Mouse (Mus musculus) forebrain, postnatal 0 days (tissue): ENCODE measurements around the gene Idh2. TPM values are rescaled to one million over a fixed set of nuclear protein-coding genes. Genes with fewer than 3 reads are reported as not detected.

Experiments
- ATAC-seq: fragments of 200-750 bp; cut with Nextera tagmentation; 2 replicates; pipeline ENCODE4 v1.8.0; 2017; ENCODE audit warnings: mild to moderate bottlenecking, moderate library complexity
- DNase-seq: peaks from one replicate; pipeline ENCODE4 v3.0.0-alpha.2; 2015
- H3K27ac ChIP-seq: fragments of 300-500 bp; sonication (generic); 2 replicates; pipeline ENCODE4 v1.5.1; 2014; ENCODE audit warnings: low read depth, mild to moderate bottlenecking, antibody characterized with exemption, low read length, moderate library complexity, mixed read lengths
- H3K27me3 ChIP-seq: fragments of 300-500 bp; sonication (generic); 2 replicates; pipeline ENCODE4 v1.6.1; 2014; ENCODE audit warnings: mild to moderate bottlenecking, low read length, mixed read lengths; ENCODE audit not compliant: insufficient read depth
- H3K36me3 ChIP-seq: fragments of 300-500 bp; sonication (generic); 2 replicates; pipeline ENCODE4 v1.6.1; 2014; ENCODE audit warnings: mild to moderate bottlenecking, moderate library complexity; ENCODE audit not compliant: insufficient read depth
- H3K4me1 ChIP-seq: fragments of 300-500 bp; sonication (generic); 2 replicates; pipeline ENCODE4 v1.6.1; 2014; ENCODE audit warnings: antibody characterized with exemption; ENCODE audit not compliant: insufficient read depth
- H3K4me2 ChIP-seq: fragments of 300-500 bp; sonication (generic); 2 replicates; pipeline ENCODE4 v1.6.1; 2014; ENCODE audit warnings: low read depth, mild to moderate bottlenecking, moderate library complexity
- H3K4me3 ChIP-seq: fragments of 300-500 bp; sonication (generic); 2 replicates; pipeline ENCODE4 v1.5.1; 2014; ENCODE audit warnings: low read depth, low read length, mixed read lengths
- H3K9ac ChIP-seq: fragments of 300-500 bp; sonication (generic); 2 replicates; pipeline ENCODE4 v1.6.1; 2014; ENCODE audit warnings: mild to moderate bottlenecking
- H3K9me3 ChIP-seq: fragments of 300-500 bp; sonication (generic); 2 replicates; pipeline ENCODE4 v1.6.1; 2016; ENCODE audit warnings: low read length
- CTCF ChIP-seq: sonication (generic); IDR thresholded peaks from 2 replicates; pipeline ENCODE4 v1.5.1; 2016; ENCODE audit warnings: antibody characterized with exemption, control low read depth, low read depth
- WGBS: fragments of 180-500 bp; shearing (Covaris S2); extraction: QIAGEN DNeasy Blood & Tissue Kit; methylation state at CpG from one replicate; pipeline ENCODE4 v1.1.7; 2014; 5-methylcytosine and 5-hydroxymethylcytosine counted together
- polyA plus RNA-seq: library from polyadenylated mRNA; unstranded; fragments of >200 nt; fragmentation: Nextera tagmentation; extraction: Ambion mirVana; gene quantifications from 2 replicates; pipeline ENCODE4 v1.2.1, GENCODE M21; 2015
- total RNA-seq: library from RNA; depleted of rRNA; stranded (reverse); fragments of >200 nt; gene quantifications from 2 replicates; pipeline ENCODE4 v1.2.3, GENCODE M21; 2014

The Idh2 gene
- total and polyA plus RNA-seq, 2 experiments from 2014 or later: 128 to 145 TPM

GRCm38 (mm10) chr7:80111066-80112045 is 3.8 kb downstream of the Idh2 start:
- no peak overlapping the region for H3K27ac ChIP-seq
- 50% methylated on average over 9 of the region's 9 CpGs for WGBS
- DNase-seq: peak; percentile 32

DNA sequence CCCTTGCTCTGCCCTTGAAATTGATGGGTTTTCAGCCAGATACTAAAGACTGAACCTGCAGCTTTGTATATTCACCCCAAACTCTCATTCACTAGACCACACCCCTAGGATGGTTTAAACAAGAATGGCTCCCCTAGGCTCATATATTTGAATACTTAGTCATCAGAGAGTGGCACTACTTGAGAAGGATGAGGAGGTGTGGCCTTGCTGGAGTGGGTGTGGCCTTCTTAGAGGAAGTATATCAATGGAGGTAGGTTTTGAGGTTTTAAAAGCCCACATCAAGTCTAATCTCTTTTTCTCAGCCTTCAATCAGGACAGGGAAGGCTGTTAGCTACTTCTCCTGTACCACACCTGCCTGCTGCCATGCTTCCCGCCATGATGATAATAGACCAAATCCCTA is 8.8 kb downstream of the Idh2 start:
- peaks cover 4% of the 10 kb centered on the region; the same call in 1 of the 2 replicates for H3K36me3 ChIP-seq
- no peak overlapping the region for H3K4me3 ChIP-seq
- H3K9ac ChIP-seq: no peak overlapping the region
- WGBS: 100% methylated on average over 1 of the region's 1 CpGs
- no peak for DNase-seq
- no peak overlapping the region for H3K4me2 ChIP-seq
- TF ChIP-seq CTCF: no peak
- H3K27me3 ChIP-seq: no peaks in the 10 kb centered on the region
- H3K9me3 ChIP-seq: no peaks in the 10 kb centered on the region
- no peak overlapping the region for H3K27ac ChIP-seq
- H3K4me1 ChIP-seq: no peaks in the 10 kb centered on the region
- no peak for ATAC-seq

More at GRCm38 (mm10) chr7:80111066-80112045, 3.8 kb downstream of the Idh2 start:
- ATAC-seq: no peak
- Histone ChIP-seq H3K4me1 (peaks cover 3% of the 10 kb centered on the region; the same call in 1 of the 2 replicates), H3K9ac (no peak overlapping the region), H3K36me3 (no peaks in the 10 kb centered on the region), H3K27me3 (no peaks in the 10 kb centered on the region), H3K4me3 (no peak overlapping the region), H3K4me2 (no peak overlapping the region), H3K9me3 (no peaks in the 10 kb centered on the region)
- TF ChIP-seq CTCF: no peak

GRCm38 (mm10) chr7:80105637-80106390 is 9.4 kb downstream of the Idh2 start:
- Histone ChIP-seq H3K27ac (no peak overlapping the region), H3K4me1 (no peaks in the 10 kb centered on the region), H3K27me3 (no peaks in the 10 kb centered on the region), H3K4me2 (no peak overlapping the region), H3K9ac (no peak overlapping the region), H3K36me3 (peaks cover 10% of the 10 kb centered on the region), H3K9me3 (no peaks in the 10 kb centered on the region), H3K4me3 (no peak overlapping the region)
- WGBS: 93% methylated on average over 4 of the region's 4 CpGs
- ATAC-seq (no peak), DNase-seq (no peak)
- TF ChIP-seq CTCF: no peak

- no peak for TF ChIP-seq CTCF
- peak; percentile 68 for ATAC-seq
- DNase-seq: peak; percentile 24
- Histone ChIP-seq H3K9ac (no peak overlapping the region), H3K36me3 (peaks cover 35% of the 10 kb centered on the region), H3K9me3 (no peaks in the 10 kb centered on the region), H3K4me3 (no peak overlapping the region), H3K4me1 (no peaks in the 10 kb centered on the region), H3K4me2 (no peak overlapping the region), H3K27ac (no peak overlapping the region), H3K27me3 (no peaks in the 10 kb centered on the region)
- WGBS: 48% methylated on average over 3 of the region's 3 CpGs
These were observed 11.9 kb downstream of the Idh2 start for GRCm38 (mm10) chr7:80103335-80103734.

GRCm38 (mm10) chr7:80098389-80098976 is 16.7 kb downstream of the Idh2 start:
- WGBS: 94% methylated on average over 13 of the region's 13 CpGs

DNA sequence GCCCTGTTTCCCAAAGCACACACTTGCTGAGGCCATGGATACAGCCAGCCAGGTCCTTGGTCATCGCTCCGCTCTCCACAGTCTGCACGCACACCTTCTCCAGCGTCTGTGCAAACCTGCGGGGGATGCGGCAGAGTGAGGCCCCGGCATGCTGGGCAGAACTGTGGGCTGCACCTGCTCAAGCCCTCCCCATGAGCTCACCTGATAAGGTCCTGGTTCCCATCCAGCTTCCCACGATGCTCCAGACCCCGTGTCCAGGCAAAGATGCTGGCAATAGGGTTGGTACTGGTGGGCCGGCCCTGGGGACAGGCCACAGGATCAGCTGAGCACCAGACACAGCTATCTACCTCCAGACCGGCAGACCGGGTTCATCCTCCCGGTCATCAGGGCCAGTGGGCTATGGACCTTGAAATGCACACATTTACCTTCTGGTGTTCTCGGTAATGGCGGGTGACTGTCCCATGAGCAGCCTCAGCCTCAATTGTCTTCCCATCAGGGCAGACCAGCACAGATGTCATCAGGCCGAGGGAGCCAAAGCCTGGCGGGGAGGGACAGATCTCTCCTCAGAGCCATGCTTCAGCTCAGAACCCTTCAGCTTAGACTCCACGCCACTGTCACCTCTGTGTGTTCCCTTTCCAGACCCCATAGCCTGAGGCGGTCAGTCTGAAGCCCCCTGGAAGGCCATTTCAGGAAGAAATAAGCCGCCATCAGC is 19.4 kb downstream of the Idh2 start:
- Histone ChIP-seq H3K9me3 (no peaks in the 10 kb centered on the region), H3K4me2 (no peak overlapping the region), H3K36me3 (peaks cover 87% of the 10 kb centered on the region), H3K4me1 (no peaks in the 10 kb centered on the region), H3K27ac (no peak overlapping the region), H3K9ac (no peak overlapping the region), H3K27me3 (no peaks in the 10 kb centered on the region), H3K4me3 (no peak overlapping the region)
- no peak for TF ChIP-seq CTCF
- WGBS: 94% methylated on average over 20 of the region's 20 CpGs
- no peak for DNase-seq
- no peak for ATAC-seq

More at GRCm38 (mm10) chr7:80098389-80098976, 16.7 kb downstream of the Idh2 start:
- no peak for DNase-seq
- H3K27me3 ChIP-seq: no peaks in the 10 kb centered on the region
- H3K36me3 ChIP-seq: peaks cover 81% of the 10 kb centered on the region
- ATAC-seq: no peak
- no peak for TF ChIP-seq CTCF
- no peak overlapping the region for H3K9ac ChIP-seq
- no peaks in the 10 kb centered on the region for H3K4me1 ChIP-seq
- H3K9me3 ChIP-seq: no peaks in the 10 kb centered on the region
- H3K27ac ChIP-seq: no peak overlapping the region
- no peak overlapping the region for H3K4me2 ChIP-seq
- no peak overlapping the region for H3K4me3 ChIP-seq
